Mouse (Mus musculus): ENCODE measurements around the gene Cspg4. TPM values are rescaled to one million over a fixed set of nuclear protein-coding genes. Genes with fewer than 3 reads are reported as not detected.

Cspg4 gene
- total and polyA plus RNA-seq, 2 experiments from 2014 or later, result 7.5 to 24.7 TPM

GRCm38 (mm10) chr9:56832900-56833299 lies 31.9 kb upstream of the Cspg4 start:
- H3K4me3 ChIP-seq (ENCODE audit: low read depth, low read length), result no peak overlapping the region
- no peak for TF ChIP-seq CTCF (IDR thresholded peaks at IDR 0.05; ENCODE audit: low read depth)
- H3K9ac ChIP-seq, result no peak overlapping the region
- H3K9me3 ChIP-seq (ENCODE audit: low read length), result no peaks in the 10 kb centered on the region
- 35% methylated on average over 6 of the region's 6 CpGs for WGBS
- H3K4me1 ChIP-seq (ENCODE audit: insufficient read depth), result 0 out of 2 replicates have a peak, but pooled peaks cover 6% of the 10 kb centered on the region
- H3K27me3 ChIP-seq (ENCODE audit: insufficient read depth, low read length), result no peaks in the 10 kb centered on the region
- H3K4me2 ChIP-seq (ENCODE audit: low read depth), result no peak overlapping the region
- H3K36me3 ChIP-seq (ENCODE audit: insufficient read depth), result no peaks in the 10 kb centered on the region
- no peak overlapping the region for H3K27ac ChIP-seq (ENCODE audit: low read depth, low read length)
- ATAC-seq (peak; percentile 47; the same call in 1 of the 2 replicates), DNase-seq (no peak)

DNA sequence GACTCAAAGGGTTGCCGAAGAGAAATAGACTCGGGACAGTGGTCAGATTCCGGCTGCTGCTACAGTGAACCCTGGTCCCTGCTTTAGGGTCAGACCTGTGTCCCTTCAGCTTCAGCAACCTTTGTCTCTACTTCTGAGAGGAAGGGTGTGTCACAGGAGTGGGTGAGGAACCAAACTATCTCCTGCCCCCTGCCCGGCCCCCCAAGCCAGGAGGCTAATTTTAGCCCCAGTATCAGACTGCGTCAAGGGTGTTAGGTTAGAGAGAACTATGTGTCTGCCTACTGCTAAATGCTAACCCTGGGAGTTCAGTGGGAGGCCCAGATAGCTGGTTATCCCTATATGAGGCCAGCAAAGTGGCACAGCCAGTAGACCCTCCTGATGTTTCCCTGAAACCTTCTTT lies 29.7 kb upstream of the Cspg4 start:
- Histone ChIP-seq H3K27me3 (ENCODE audit: insufficient read depth, low read length) (no peaks in the 10 kb centered on the region), H3K36me3 (ENCODE audit: insufficient read depth) (no peaks in the 10 kb centered on the region), H3K4me3 (ENCODE audit: low read depth, low read length) (no peak overlapping the region), H3K4me1 (ENCODE audit: insufficient read depth) (0 out of 2 replicates have a peak, but pooled peaks cover 3% of the 10 kb centered on the region), H3K4me2 (ENCODE audit: low read depth) (no peak overlapping the region), H3K9me3 (ENCODE audit: low read length) (no peaks in the 10 kb centered on the region), H3K27ac (ENCODE audit: low read depth, low read length) (no peak overlapping the region), H3K9ac (no peak overlapping the region)
- no peak for DNase-seq
- no peak for ATAC-seq
- WGBS, result 81% methylated on average over 5 of the region's 5 CpGs
- no peak for TF ChIP-seq CTCF (IDR thresholded peaks at IDR 0.05; ENCODE audit: low read depth)

GRCm38 (mm10) chr9:56840721-56841120 lies 24.1 kb upstream of the Cspg4 start:
- no peak for ATAC-seq
- Histone ChIP-seq H3K4me2 (ENCODE audit: low read depth) (no peak overlapping the region), H3K36me3 (ENCODE audit: insufficient read depth) (no peaks in the 10 kb centered on the region), H3K4me1 (ENCODE audit: insufficient read depth) (no peaks in the 10 kb centered on the region), H3K9me3 (ENCODE audit: low read length) (no peaks in the 10 kb centered on the region), H3K4me3 (ENCODE audit: low read depth, low read length) (no peak overlapping the region), H3K9ac (no peak overlapping the region), H3K27ac (ENCODE audit: low read depth, low read length) (no peak overlapping the region), H3K27me3 (ENCODE audit: insufficient read depth, low read length) (no peaks in the 10 kb centered on the region)
- no peak for TF ChIP-seq CTCF (IDR thresholded peaks at IDR 0.05; ENCODE audit: low read depth)
- DNase-seq, result no peak
- WGBS, result 38% methylated on average over 5 of the region's 5 CpGs

- H3K9me3 ChIP-seq (ENCODE audit: low read length), result no peaks in the 10 kb centered on the region
- no peaks in the 10 kb centered on the region for H3K27me3 ChIP-seq (ENCODE audit: insufficient read depth, low read length)
- H3K4me2 ChIP-seq (ENCODE audit: low read depth), result no peak overlapping the region
- DNase-seq (no peak), ATAC-seq (no peak)
- no peaks in the 10 kb centered on the region for H3K4me1 ChIP-seq (ENCODE audit: insufficient read depth)
- H3K4me3 ChIP-seq (ENCODE audit: low read depth, low read length), result no peak overlapping the region
- no peak for TF ChIP-seq CTCF (IDR thresholded peaks at IDR 0.05; ENCODE audit: low read depth)
- H3K9ac ChIP-seq, result no peak overlapping the region
- H3K36me3 ChIP-seq (ENCODE audit: insufficient read depth), result no peaks in the 10 kb centered on the region
- no peak overlapping the region for H3K27ac ChIP-seq (ENCODE audit: low read depth, low read length)
These were observed 23.0 kb upstream of the Cspg4 start for GRCm38 (mm10) chr9:56841864-56842263.

- H3K9ac ChIP-seq, result no peak overlapping the region
- no peaks in the 10 kb centered on the region for H3K4me1 ChIP-seq (ENCODE audit: insufficient read depth)
- TF ChIP-seq CTCF (IDR thresholded peaks at IDR 0.05; ENCODE audit: low read depth), result no peak
- no peak for DNase-seq
- no peaks in the 10 kb centered on the region for H3K9me3 ChIP-seq (ENCODE audit: low read length)
- WGBS, result 51% methylated on average over 3 of the region's 3 CpGs
- H3K27me3 ChIP-seq (ENCODE audit: insufficient read depth, low read length), result no peaks in the 10 kb centered on the region
- H3K36me3 ChIP-seq (ENCODE audit: insufficient read depth), result no peaks in the 10 kb centered on the region
- no peak overlapping the region for H3K4me3 ChIP-seq (ENCODE audit: low read depth, low read length)
- no peak for ATAC-seq
- no peak overlapping the region for H3K27ac ChIP-seq (ENCODE audit: low read depth, low read length)
- H3K4me2 ChIP-seq (ENCODE audit: low read depth), result no peak overlapping the region
These were observed 22.5 kb upstream of the Cspg4 start for GRCm38 (mm10) chr9:56842303-56842719.

DNA sequence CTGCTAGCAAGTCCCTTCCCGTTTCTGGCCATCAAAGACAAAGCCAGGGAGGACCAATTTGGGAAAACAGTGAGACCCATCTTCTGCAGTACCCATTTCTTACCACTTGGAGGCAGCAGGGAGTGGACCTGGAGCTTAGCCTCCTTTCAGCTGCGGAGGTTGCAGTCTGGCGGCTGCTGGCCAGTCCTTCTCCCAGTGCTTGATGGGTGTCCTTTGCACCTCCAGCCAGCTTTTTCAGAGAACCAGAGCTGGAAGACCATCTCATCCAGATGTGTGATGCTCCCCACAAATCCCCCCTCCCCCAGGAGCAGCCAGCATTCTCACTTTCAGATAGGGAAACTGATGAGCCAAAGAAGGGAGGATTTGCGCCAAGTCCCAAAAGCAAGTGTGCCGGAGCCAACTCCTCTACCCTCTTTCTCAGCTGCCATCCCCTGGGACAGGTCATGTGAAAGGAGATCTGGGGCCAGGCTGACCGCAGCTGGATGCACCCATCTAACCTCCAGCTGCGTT lies 21.1 kb upstream of the Cspg4 start:
- H3K4me2 ChIP-seq (ENCODE audit: low read depth), result no peak overlapping the region
- no peak overlapping the region for H3K4me3 ChIP-seq (ENCODE audit: low read depth, low read length)
- no peak overlapping the region for H3K9ac ChIP-seq
- H3K4me1 ChIP-seq (ENCODE audit: insufficient read depth), result no peaks in the 10 kb centered on the region
- TF ChIP-seq CTCF (IDR thresholded peaks at IDR 0.05; ENCODE audit: low read depth), result peak; percentile 89
- 33% methylated on average over 7 of the region's 7 CpGs for WGBS
- no peaks in the 10 kb centered on the region for H3K9me3 ChIP-seq (ENCODE audit: low read length)
- no peak overlapping the region for H3K27ac ChIP-seq (ENCODE audit: low read depth, low read length)
- ATAC-seq (no peak), DNase-seq (peak; percentile 79)
- no peaks in the 10 kb centered on the region for H3K36me3 ChIP-seq (ENCODE audit: insufficient read depth)
- no peaks in the 10 kb centered on the region for H3K27me3 ChIP-seq (ENCODE audit: insufficient read depth, low read length)

GRCm38 (mm10) chr9:56844644-56845043 lies 20.2 kb upstream of the Cspg4 start:
- Histone ChIP-seq H3K27ac (ENCODE audit: low read depth, low read length) (no peak overlapping the region), H3K27me3 (ENCODE audit: insufficient read depth, low read length) (no peaks in the 10 kb centered on the region), H3K36me3 (ENCODE audit: insufficient read depth) (no peaks in the 10 kb centered on the region), H3K4me1 (ENCODE audit: insufficient read depth) (no peaks in the 10 kb centered on the region), H3K9ac (no peak overlapping the region), H3K4me3 (ENCODE audit: low read depth, low read length) (no peak overlapping the region), H3K4me2 (ENCODE audit: low read depth) (no peak overlapping the region), H3K9me3 (ENCODE audit: low read length) (no peaks in the 10 kb centered on the region)
- DNase-seq (peak; percentile 69), ATAC-seq (no peak)
- TF ChIP-seq CTCF (IDR thresholded peaks at IDR 0.05; ENCODE audit: low read depth), result no peak
- 50% methylated on average over 8 of the region's 8 CpGs for WGBS

All from forebrain, postnatal 0 days (tissue).